Mouse (Mus musculus): ENCODE data around the gene Glb1l2. TPM values are rescaled to one million over a fixed set of nuclear protein-coding genes. Genes with fewer than 3 reads are reported as not detected.
A peak's percentile ranks its signal among the peaks of the same experiment; 100 is the strongest.

Gene Glb1l2
- total and polyA plus RNA-seq, 2 experiments from 2014 or later: 2.6 to 2.8 TPM

GRCm38 (mm10) chr9:26727445-26727844, 78.8 kb downstream of the Glb1l2 start:
- Histone ChIP-seq H3K36me3 (ENCODE audit: insufficient read depth, low read length) (no peaks in the 10 kb centered on the region), H3K27me3 (ENCODE audit: insufficient read depth, low read length) (no peaks in the 10 kb centered on the region), H3K27ac (ENCODE audit: low read depth, low read length) (no peak overlapping the region), H3K9me3 (ENCODE audit: low read length) (no peaks in the 10 kb centered on the region), H3K4me1 (ENCODE audit: insufficient read depth, low read length) (no peaks in the 10 kb centered on the region), H3K4me3 (ENCODE audit: low read depth, low read length) (no peak overlapping the region), H3K4me2 (ENCODE audit: low read depth, low read length, poor library complexity, severe bottlenecking) (no peak overlapping the region), H3K9ac (replicated peaks; ENCODE audit: low read length, poor library complexity, severe bottlenecking) (no peak overlapping the region)
- no peak for DNase-seq (ENCODE audit: low spot score)
- no peak for TF ChIP-seq CTCF (IDR thresholded peaks at IDR 0.05)
- 34% methylated on average over 2 of the region's 2 CpGs for WGBS
- no peak for ATAC-seq (ENCODE audit: low FRiP score)

DNA sequence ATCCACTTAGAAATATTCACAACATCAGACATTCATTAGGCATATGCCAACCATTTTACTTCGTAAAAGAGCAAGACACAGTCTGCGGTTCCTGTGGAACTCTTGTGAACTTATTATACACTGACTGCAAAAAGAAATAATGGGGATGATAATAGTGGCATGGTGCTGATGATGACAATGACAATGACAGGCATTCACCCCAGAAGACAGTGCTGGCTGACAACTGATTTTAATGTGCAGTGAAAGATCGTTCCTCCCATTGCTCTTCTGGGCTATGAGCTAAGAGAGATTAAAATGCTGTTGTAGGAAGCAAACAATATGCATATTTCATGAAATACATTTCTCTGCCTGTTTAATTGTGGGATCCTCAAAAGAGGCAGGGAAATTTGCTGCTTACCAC, 80.6 kb downstream of the Glb1l2 start:
- H3K4me3 ChIP-seq (ENCODE audit: low read depth, low read length): no peak overlapping the region
- no peak overlapping the region for H3K4me2 ChIP-seq (ENCODE audit: low read depth, low read length, poor library complexity, severe bottlenecking)
- no peak for ATAC-seq (ENCODE audit: low FRiP score)
- no peaks in the 10 kb centered on the region for H3K27me3 ChIP-seq (ENCODE audit: insufficient read depth, low read length)
- TF ChIP-seq CTCF (IDR thresholded peaks at IDR 0.05): no peak
- no peaks in the 10 kb centered on the region; the same call in 1 of the 2 replicates for H3K4me1 ChIP-seq (ENCODE audit: insufficient read depth, low read length)
- no peaks in the 10 kb centered on the region for H3K9me3 ChIP-seq (ENCODE audit: low read length)
- 61% methylated on average over 3 of the region's 3 CpGs for WGBS
- no peaks in the 10 kb centered on the region for H3K36me3 ChIP-seq (ENCODE audit: insufficient read depth, low read length)
- H3K27ac ChIP-seq (ENCODE audit: low read depth, low read length): no peak overlapping the region
- no peak overlapping the region for H3K9ac ChIP-seq (replicated peaks; ENCODE audit: low read length, poor library complexity, severe bottlenecking)
- no peak for DNase-seq (ENCODE audit: low spot score)

GRCm38 (mm10) chr9:26721771-26722170, 84.5 kb downstream of the Glb1l2 start:
- no peaks in the 10 kb centered on the region for H3K27me3 ChIP-seq (ENCODE audit: insufficient read depth, low read length)
- TF ChIP-seq CTCF (IDR thresholded peaks at IDR 0.05): no peak
- 44% methylated on average over 7 of the region's 7 CpGs for whole genome bisulfite sequencing
- no peak overlapping the region for H3K4me3 ChIP-seq (ENCODE audit: low read depth, low read length)
- H3K4me2 ChIP-seq (ENCODE audit: low read depth, low read length, poor library complexity, severe bottlenecking): no peak overlapping the region
- no peak for ATAC-seq (ENCODE audit: low FRiP score)
- DNase-seq (ENCODE audit: low spot score): peak; percentile 27
- no peaks in the 10 kb centered on the region; the same call in 1 of the 2 replicates for H3K4me1 ChIP-seq (ENCODE audit: insufficient read depth, low read length)
- no peak overlapping the region for H3K27ac ChIP-seq (ENCODE audit: low read depth, low read length)
- no peak overlapping the region for H3K9ac ChIP-seq (replicated peaks; ENCODE audit: low read length, poor library complexity, severe bottlenecking)
- H3K36me3 ChIP-seq (ENCODE audit: insufficient read depth, low read length): no peaks in the 10 kb centered on the region
- no peaks in the 10 kb centered on the region for H3K9me3 ChIP-seq (ENCODE audit: low read length)

DNA sequence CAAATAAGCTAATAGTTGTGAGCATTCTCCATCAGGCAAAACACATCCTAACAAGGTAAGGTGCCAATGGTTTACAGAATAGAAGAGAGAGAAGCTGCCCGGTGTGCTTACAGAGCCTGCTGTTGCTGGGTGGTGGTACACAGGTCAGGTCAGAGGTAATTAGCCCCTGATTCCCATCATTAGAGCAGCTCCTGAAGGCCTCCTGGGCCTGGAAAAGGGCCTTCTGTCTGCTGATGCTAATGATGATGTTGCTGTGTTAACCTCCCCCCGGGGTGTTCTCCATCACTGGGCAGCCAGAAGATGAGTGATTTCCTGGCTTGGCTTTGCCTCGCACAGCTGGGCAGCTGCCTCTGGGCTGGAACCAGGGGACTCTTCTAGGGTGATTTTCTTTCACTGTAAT, 87.9 kb downstream of the Glb1l2 start:
- WGBS: 38% methylated on average over 3 of the region's 3 CpGs
- H3K9me3 ChIP-seq (ENCODE audit: low read length): no peaks in the 10 kb centered on the region
- no peaks in the 10 kb centered on the region for H3K36me3 ChIP-seq (ENCODE audit: insufficient read depth, low read length)
- DNase-seq (ENCODE audit: low spot score) (no peak), ATAC-seq (ENCODE audit: low FRiP score) (no peak)
- no peak for TF ChIP-seq CTCF (IDR thresholded peaks at IDR 0.05)
- no peak overlapping the region for H3K4me3 ChIP-seq (ENCODE audit: low read depth, low read length)
- no peak overlapping the region for H3K27ac ChIP-seq (ENCODE audit: low read depth, low read length)
- H3K4me1 ChIP-seq (ENCODE audit: insufficient read depth, low read length): no peaks in the 10 kb centered on the region; the same call in 1 of the 2 replicates
- no peaks in the 10 kb centered on the region for H3K27me3 ChIP-seq (ENCODE audit: insufficient read depth, low read length)
- H3K4me2 ChIP-seq (ENCODE audit: low read depth, low read length, poor library complexity, severe bottlenecking): no peak overlapping the region
- no peak overlapping the region for H3K9ac ChIP-seq (replicated peaks; ENCODE audit: low read length, poor library complexity, severe bottlenecking)

Other genes with a start within 250 kb of the Glb1l2 start
- gene B3gat1, start 72.7 kb downstream of the Glb1l2 start, total RNA-seq (2014; rRNA removed): 195 and 197 TPM in 2 replicates
- 39.2 and 40.9 TPM in 2 replicates for gene B3gat1, start 72.7 kb downstream of the Glb1l2 start, polyA plus RNA-seq (2015; fragmentation: Nextera tagmentation; extraction: Ambion mirVana)
- gene Glb1l3, start 54.4 kb upstream of the Glb1l2 start, total RNA-seq (2014; rRNA removed): not detected in 2 replicates
- gene Glb1l3, start 54.4 kb upstream of the Glb1l2 start, polyA plus RNA-seq (2015; fragmentation: Nextera tagmentation; extraction: Ambion mirVana): not detected in 2 replicates
- gene Gm1110, start 116.6 kb upstream of the Glb1l2 start, total RNA-seq (2014; rRNA removed): 0.38 TPM in 1 of 2 replicates, not detected in the other
- not detected in 2 replicates for gene Gm1110, start 116.6 kb upstream of the Glb1l2 start, polyA plus RNA-seq (2015; fragmentation: Nextera tagmentation; extraction: Ambion mirVana)
- 13.9 and 19.7 TPM in 2 replicates for gene Acad8, start 193.1 kb upstream of the Glb1l2 start, total RNA-seq (2014; rRNA removed)
- gene Acad8, start 193.1 kb upstream of the Glb1l2 start, polyA plus RNA-seq (2015; fragmentation: Nextera tagmentation; extraction: Ambion mirVana): 20.7 and 22.3 TPM in 2 replicates
- 48.1 and 68.6 TPM in 2 replicates for gene Thyn1, start 193.2 kb upstream of the Glb1l2 start, total RNA-seq (2014; rRNA removed)
- gene Thyn1, start 193.2 kb upstream of the Glb1l2 start, polyA plus RNA-seq (2015; fragmentation: Nextera tagmentation; extraction: Ambion mirVana): 136 and 140 TPM in 2 replicates
- 145 and 161 TPM in 2 replicates for gene Vps26b, start 223.6 kb upstream of the Glb1l2 start, total RNA-seq (2014; rRNA removed)
- gene Vps26b, start 223.6 kb upstream of the Glb1l2 start, polyA plus RNA-seq (2015; fragmentation: Nextera tagmentation; extraction: Ambion mirVana): 80.8 and 85.2 TPM in 2 replicates
- gene Ncapd3, start 223.7 kb upstream of the Glb1l2 start, total RNA-seq (2014; rRNA removed): 20.2 and 25.4 TPM in 2 replicates
- gene Ncapd3, start 223.7 kb upstream of the Glb1l2 start, polyA plus RNA-seq (2015; fragmentation: Nextera tagmentation; extraction: Ambion mirVana): 7.1 and 7.3 TPM in 2 replicates